Mouse (Mus musculus) spleen, adult 2 months (tissue): Measurements from ENCODE around the gene Ccdc151.

ENCODE experiments used
- CTCF ChIP-seq: fragments of 200-500 bp; IDR thresholded peaks from 2 replicates; pipeline ENCODE4 v1.5.1; 2011; ENCODE audit warnings: mild to moderate bottlenecking, inconsistent platforms; ENCODE audit not compliant: insufficient read depth, insufficient read length, insufficient replicate concordance; ENCODE audit errors: extremely low read depth
- POLR2A ChIP-seq: fragments of 200-500 bp; IDR thresholded peaks from 2 replicates; pipeline ENCODE4 v1.6.1; 2011; ENCODE audit warnings: low read depth, low read length, inconsistent platforms

- TF ChIP-seq POLR2A (no peak), CTCF (no peak)
These were observed 39.9 kb downstream of the Ccdc151 start for GRCm38 (mm10) chr9:21962416-21963059.
